Comparison of ENCODE assay signal across 14 mouse cellular contexts in genomic region chr4:155295026-155295590, GRCm38 (mm10). TPM values are rescaled to one million over a fixed set of nuclear protein-coding genes. Genes with fewer than 3 reads are reported as not detected.
DNase-seq lines count a peak whose midpoint lies in the region; ATAC-seq and TF ChIP-seq lines count a peak whose summit lies in the region.
"Had no signal": no experiment of that assay in that cellular context is flagged by ENCODE, and none has a peak within 500 bp of the region (broad histone marks: within the 10 kb centered on the region; RNA-seq: fewer than 3 reads in every experiment).

No protein-coding gene starts in this region.

- no peak overlapping the region for H3K27ac ChIP-seq in hindbrain, postnatal 0 days
- H3K27ac ChIP-seq in hindbrain, embryonic 11.5 days (ENCODE audit: low read depth, low read length): no peak overlapping the region
- no peak overlapping the region for H3K27ac ChIP-seq in limb, embryonic 11.5 days (replicated peaks; ENCODE audit: low read depth, low read length)
- H3K27ac ChIP-seq: hindbrain, embryonic 10.5 days had no signal

- DNase-seq in cerebellum, adult 11 months: peak; percentile 48
- DNase-seq in hindbrain, postnatal 0 days (ENCODE audit: low spot score): no peak
- DNase-seq in hindbrain, embryonic 11.5 days (ENCODE audit: low spot score): no peak
- DNase-seq in right cerebral cortex, postnatal 4 days: peak; percentile 59
- no peak for DNase-seq in right cerebral cortex, postnatal 14 days
- peak; percentile 55 for DNase-seq in limb, embryonic 11.5 days (ENCODE audit: low spot score)
- DNase-seq in left cerebral cortex, postnatal 14 days (ENCODE audit: low spot score in 2 of 2): no peak
- DNase-seq: adrenal gland, adult 8-10 months; kidney, postnatal 10 days; lung, postnatal 14 days; thymus, adult 18-20 months had no signal

- 81% methylated on average over 10 of the region's 10 CpGs for WGBS in hindbrain, postnatal 0 days
- 79% methylated on average over 10 of the region's 10 CpGs for WGBS in hindbrain, embryonic 11.5 days
- 81% methylated on average over 10 of the region's 10 CpGs for whole genome bisulfite sequencing in limb, embryonic 11.5 days

- H3K9me3 ChIP-seq in hindbrain, postnatal 0 days (ENCODE audit: low read length): no peaks in the 10 kb centered on the region
- H3K9me3 ChIP-seq in hindbrain, embryonic 11.5 days (ENCODE audit: control insufficient read depth, low read length): no peaks in the 10 kb centered on the region
- no peaks in the 10 kb centered on the region for H3K9me3 ChIP-seq in limb, embryonic 11.5 days (ENCODE audit: control insufficient read depth, low read length)
- H3K9me3 ChIP-seq: hindbrain, embryonic 10.5 days had no signal

- H3K27me3 ChIP-seq in hindbrain, postnatal 0 days (ENCODE audit: insufficient read depth, low read length): no peaks in the 10 kb centered on the region
- H3K27me3 ChIP-seq in hindbrain, embryonic 11.5 days (ENCODE audit: control insufficient read depth, insufficient read depth, low read length): no peaks in the 10 kb centered on the region
- no peaks in the 10 kb centered on the region for H3K27me3 ChIP-seq in limb, embryonic 11.5 days (ENCODE audit: control insufficient read depth, insufficient read depth, low read length)

- no peak overlapping the region for H3K9ac ChIP-seq in hindbrain, postnatal 0 days (replicated peaks; ENCODE audit: low read length)
- H3K9ac ChIP-seq in hindbrain, embryonic 11.5 days (ENCODE audit: low read depth, low read length): no peak overlapping the region
- no peak overlapping the region for H3K9ac ChIP-seq in limb, embryonic 11.5 days (ENCODE audit: low read length)

- H3K4me1 ChIP-seq in hindbrain, postnatal 0 days (ENCODE audit: insufficient read depth, low read length): no peaks in the 10 kb centered on the region
- no peaks in the 10 kb centered on the region for H3K4me1 ChIP-seq in hindbrain, embryonic 11.5 days (replicated peaks; ENCODE audit: control insufficient read depth, insufficient read depth, low read length)
- H3K4me1 ChIP-seq in limb, embryonic 11.5 days (ENCODE audit: control insufficient read depth, insufficient read depth, low read length): peaks cover 1% of the 10 kb centered on the region; the same call in 1 of the 2 replicates

- peak; percentile 31; the same call in 1 of the 2 replicates for TF ChIP-seq CTCF in hindbrain, postnatal 0 days (IDR thresholded peaks at IDR 0.05; ENCODE audit: low read depth)

- H3K4me3 ChIP-seq in hindbrain, postnatal 0 days (ENCODE audit: low read length): no peak overlapping the region
- H3K4me3 ChIP-seq in hindbrain, embryonic 11.5 days (ENCODE audit: low read depth, low read length): no peak overlapping the region
- no peak overlapping the region for H3K4me3 ChIP-seq in limb, embryonic 11.5 days (ENCODE audit: low read depth, low read length)
- H3K4me3 ChIP-seq: hindbrain, embryonic 10.5 days had no signal

- no peak for ATAC-seq in cerebellum, adult (ENCODE audit: insufficient number of reproducible peaks, low FRiP score, low TSS enrichment)
- ATAC-seq in hindbrain, postnatal 0 days: no peak
- no peak for ATAC-seq in hindbrain, embryonic 11.5 days (ENCODE audit: low FRiP score)
- no peak for ATAC-seq in limb, embryonic 11.5 days (ENCODE audit: insufficient number of reproducible peaks, low FRiP score, low TSS enrichment, low read depth)
- ATAC-seq: midbrain, embryonic 16.5 days had no signal

- no peak overlapping the region for H3K4me2 ChIP-seq in hindbrain, postnatal 0 days (ENCODE audit: low read depth, low read length)
- H3K4me2 ChIP-seq in hindbrain, embryonic 11.5 days (replicated peaks; ENCODE audit: low read depth, low read length): no peak overlapping the region
- H3K4me2 ChIP-seq in limb, embryonic 11.5 days (ENCODE audit: low read depth, severe bottlenecking): no peak overlapping the region

- H3K36me3 ChIP-seq in hindbrain, postnatal 0 days (ENCODE audit: insufficient read depth, low read length): no peaks in the 10 kb centered on the region
- no peaks in the 10 kb centered on the region for H3K36me3 ChIP-seq in hindbrain, embryonic 11.5 days (ENCODE audit: control insufficient read depth, insufficient read depth, low read length)
- no peaks in the 10 kb centered on the region for H3K36me3 ChIP-seq in limb, embryonic 11.5 days (ENCODE audit: control insufficient read depth, insufficient read depth, low read length)
- H3K36me3 ChIP-seq: hindbrain, embryonic 10.5 days had no signal

- intact Hi-C loops in left cerebral cortex, postnatal 14 days (cut with DNase I): no loop called here

RNA-seq across cellular contexts. Expression of gene Faap20, which starts 45.5 kb away (rescaled TPM):
- total RNA-seq in hindbrain, postnatal 0 days (2014; rRNA removed): 51.2 and 61.4 TPM in 2 replicates
- 60.8 and 62.5 TPM in 2 replicates for polyA plus RNA-seq in hindbrain, postnatal 0 days (2015; fragmentation: Nextera tagmentation; extraction: Ambion mirVana)
- 99.0 and 99.3 TPM in 2 replicates for polyA plus RNA-seq in hindbrain, embryonic 11.5 days (2014; fragmentation: Nextera tagmentation; extraction: Ambion mirVana)
- 103 and 104 TPM in 2 replicates for polyA plus RNA-seq in limb, embryonic 11.5 days (2014; fragmentation: Nextera tagmentation; extraction: Ambion mirVana)
- 10 to 100 TPM; 22.6 to 27.0 TPM for total RNA-seq in left cerebral cortex, postnatal 14 days (2021)

Comparison
In these comparisons a context has a peak if more than half of its experiments do, and no peak if none do; other contexts are left out.
1. DNase-seq: peak in cerebellum, adult 11 months (single experiment), right cerebral cortex, postnatal 4 days (single experiment) and limb, embryonic 11.5 days (single experiment); none in hindbrain, postnatal 0 days (single experiment), hindbrain, embryonic 11.5 days (single experiment), right cerebral cortex, postnatal 14 days (single experiment) and left cerebral cortex, postnatal 14 days (0 of 2).